Mouse (Mus musculus): ENCODE measurements at regions not wholly inside any gene's neighbourhood (a gene's known extent, or its start where the extent isn't known, plus 50 kb on each side); places are given as distances from the start of the nearest gene placed in this dataset.

- in situ Hi-C loops (cut with MboI, MseI): no loop called here
These were observed 74.1 kb upstream of the Cdh5 start for GRCm38 (mm10) chr8:104027161-104027821.

GRCm38 (mm10) chr8:104028626-104029025 lies 72.8 kb upstream of the Cdh5 start:
- in situ Hi-C loops (cut with MboI, MseI): no loop called here

- in situ Hi-C loops (cut with MboI, MseI): no loop called here
These were observed 69.2 kb upstream of the Cdh5 start for GRCm38 (mm10) chr8:104032179-104032578.

GRCm38 (mm10) chr8:104033148-104033547 lies 68.3 kb upstream of the Cdh5 start:
- in situ Hi-C loops (cut with MboI, MseI): no loop called here

- in situ Hi-C loops (cut with MboI, MseI): no loop called here
These were observed 67.1 kb upstream of the Cdh5 start for GRCm38 (mm10) chr8:104034286-104034685.

- in situ Hi-C loops (cut with MboI, MseI): no loop called here
These were observed 64.6 kb upstream of the Cdh5 start for GRCm38 (mm10) chr8:104036580-104037477.

- in situ Hi-C loops (cut with MboI, MseI): no loop called here
These were observed 63.8 kb upstream of the Cdh5 start for GRCm38 (mm10) chr8:104037611-104038010.

- in situ Hi-C loops (cut with MboI, MseI): no loop called here
These were observed 61.9 kb upstream of the Cdh5 start for GRCm38 (mm10) chr8:104039526-104039925.

- in situ Hi-C loops (cut with MboI, MseI): loop anchor here in 1 of 2 experiments (5.0 kb wide), 1 partner anchor 101 kb away; no protein-coding TSS in a partner anchor
These were observed 59.9 kb upstream of the Cdh5 start for GRCm38 (mm10) chr8:104041522-104041921.

GRCm38 (mm10) chr8:104042434-104042833 lies 59.0 kb upstream of the Cdh5 start:
- in situ Hi-C loops (cut with MboI, MseI): loop anchor here in 1 of 2 experiments (5.0 kb wide), 1 partner anchor 100 kb away; no protein-coding TSS in a partner anchor

GRCm38 (mm10) chr8:104048037-104048436 lies 53.4 kb upstream of the Cdh5 start:
- in situ Hi-C loops (cut with MboI, MseI): no loop called here

GRCm38 (mm10) chr8:104049181-104049580 lies 52.2 kb upstream of the Cdh5 start:
- in situ Hi-C loops (cut with MboI, MseI): no loop called here

GRCm38 (mm10) chr8:104050694-104051539 lies 50.5 kb upstream of the Cdh5 start:
- in situ Hi-C loops (cut with MboI, MseI): no loop called here

- in situ Hi-C loops (cut with MboI, MseI): no loop called here
These were observed 49.9 kb upstream of the Cdh5 start for GRCm38 (mm10) chr8:104051540-104051882.

Measured in T-helper 17 cell (primary cell).